Mouse (Mus musculus) cerebellum, adult 2 months (tissue): ENCODE results near the gene Dnah3.

Source experiments
- CTCF ChIP-seq: fragments of 200-500 bp; IDR thresholded peaks from 2 replicates; pipeline ENCODE4 v1.5.1; 2011; ENCODE audit warnings: low read depth, mild to moderate bottlenecking, control low read depth, low read length, moderate library complexity, borderline replicate concordance; ENCODE audit not compliant: insufficient read depth
- POLR2A ChIP-seq: fragments of 200-500 bp; IDR thresholded peaks from 2 replicates; pipeline ENCODE4 v1.6.1; 2011; ENCODE audit warnings: low read length, control low read depth, borderline replicate concordance; ENCODE audit not compliant: insufficient read depth

- TF ChIP-seq CTCF (peak; percentile 84), POLR2A (no peak)
Measured at GRCm38 (mm10) chr7:120124844-120125243, 29.8 kb upstream of the Dnah3 start.
